Mouse (Mus musculus) C2C12 (cell line): ENCODE measurements around the gene Usp50. TPM values are rescaled to one million over a fixed set of nuclear protein-coding genes. Genes with fewer than 3 reads are reported as not detected.

ENCODE experiments used
- H3K27me3 ChIP-seq: one replicate; pipeline ENCODE4 v1.6.1; 2011; ENCODE audit not compliant: control insufficient read depth, insufficient read depth, insufficient read length
- H3K36me3 ChIP-seq: one replicate; pipeline ENCODE4 v1.6.1; 2011; ENCODE audit not compliant: control insufficient read depth, insufficient read depth
- H3K4me3 ChIP-seq: one replicate; pipeline ENCODE4 v1.5.1; 2011; ENCODE audit warnings: mild to moderate bottlenecking, control low read depth; ENCODE audit not compliant: poor library complexity, insufficient read depth, severe bottlenecking
- H3K79me2 ChIP-seq: one replicate; pipeline ENCODE4 v1.6.1; 2011; ENCODE audit not compliant: control insufficient read depth, insufficient read depth
- H3K79me3 ChIP-seq: one replicate; pipeline ENCODE4 v1.6.1; 2011; ENCODE audit warnings: low read depth, control low read depth
- H3ac ChIP-seq: one replicate; pipeline ENCODE3; 2011; ENCODE audit warnings: low read depth; ENCODE audit not compliant: control insufficient read depth, insufficient read length
- CEBPB ChIP-seq: IDR thresholded peaks from one replicate; pipeline ENCODE4 v1.6.1; 2011; ENCODE audit warnings: low read depth, mild to moderate bottlenecking, control low read depth, moderate library complexity
- CTCF ChIP-seq: IDR thresholded peaks from one replicate; pipeline ENCODE4 v1.5.1; 2011; ENCODE audit not compliant: control insufficient read depth, insufficient read depth, insufficient read length
- FOSL1 ChIP-seq: IDR thresholded peaks from one replicate; pipeline ENCODE4 v1.8.0; 2011; ENCODE audit warnings: mild to moderate bottlenecking, low read length; ENCODE audit not compliant: poor library complexity, insufficient read depth, severe bottlenecking
- MAX ChIP-seq: IDR thresholded peaks from one replicate; pipeline ENCODE4 v1.6.1; 2011; ENCODE audit warnings: mild to moderate bottlenecking, control low read depth
- MYOD1 ChIP-seq: IDR thresholded peaks from one replicate; pipeline ENCODE4 v1.6.1; 2011; ENCODE audit warnings: low read depth; ENCODE audit not compliant: control insufficient read depth, insufficient read length
- MYOG ChIP-seq: IDR thresholded peaks from one replicate; pipeline ENCODE4 v1.6.1; 2011; ENCODE audit not compliant: control insufficient read depth, insufficient read length; ENCODE audit errors: extremely low read depth
- USF1 ChIP-seq: IDR thresholded peaks from one replicate; pipeline ENCODE4 v1.6.1; 2011; ENCODE audit warnings: low read depth, mild to moderate bottlenecking, control low read depth, moderate library complexity
- polyA plus RNA-seq: library from polyadenylated mRNA; unstranded; fragments of >200 nt; fragmentation: generic; extraction: Trizol; gene quantifications from one replicate; pipeline ENCODE4 v1.2.1, GENCODE M21; 2012; ENCODE audit warnings: missing spikeins

The Usp50 gene
- polyA plus RNA-seq, 1 experiment, result 0.78 TPM

DNA sequence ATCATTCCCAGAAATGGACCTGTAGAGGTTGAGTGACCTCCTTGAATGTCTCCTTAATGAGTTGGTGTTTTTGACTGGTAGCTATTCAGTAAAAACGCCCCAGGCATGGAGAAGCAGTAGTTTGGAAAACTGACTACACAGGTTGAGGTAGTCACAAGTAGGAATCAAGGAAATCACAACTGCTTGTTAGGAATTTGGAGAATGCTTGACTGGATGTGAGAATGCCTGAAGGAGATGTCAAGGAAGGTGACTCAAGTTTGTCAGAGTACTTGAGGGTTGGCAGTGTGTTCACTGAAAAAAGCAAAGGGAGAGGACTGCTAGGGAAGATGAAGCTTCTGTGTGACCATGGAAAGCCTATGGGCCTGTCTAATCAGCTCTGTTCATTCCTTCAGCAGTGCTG lies 105.9 kb downstream of the Usp50 start:
- no peak overlapping the region for H3K4me3 ChIP-seq
- no peaks in the 10 kb centered on the region for H3K27me3 ChIP-seq
- TF ChIP-seq MYOD1, result no peak
- no peak for TF ChIP-seq FOSL1
- TF ChIP-seq CEBPB, result no peak
- TF ChIP-seq CTCF, result no peak
- TF ChIP-seq MYOG, result no peak
- TF ChIP-seq MAX, result no peak
- no peak for TF ChIP-seq USF1
- peaks cover 73% of the 10 kb centered on the region for H3K79me3 ChIP-seq
- H3K79me2 ChIP-seq, result peaks cover 93% of the 10 kb centered on the region
- no peak overlapping the region for H3ac ChIP-seq
- peaks cover 14% of the 10 kb centered on the region for H3K36me3 ChIP-seq

DNA sequence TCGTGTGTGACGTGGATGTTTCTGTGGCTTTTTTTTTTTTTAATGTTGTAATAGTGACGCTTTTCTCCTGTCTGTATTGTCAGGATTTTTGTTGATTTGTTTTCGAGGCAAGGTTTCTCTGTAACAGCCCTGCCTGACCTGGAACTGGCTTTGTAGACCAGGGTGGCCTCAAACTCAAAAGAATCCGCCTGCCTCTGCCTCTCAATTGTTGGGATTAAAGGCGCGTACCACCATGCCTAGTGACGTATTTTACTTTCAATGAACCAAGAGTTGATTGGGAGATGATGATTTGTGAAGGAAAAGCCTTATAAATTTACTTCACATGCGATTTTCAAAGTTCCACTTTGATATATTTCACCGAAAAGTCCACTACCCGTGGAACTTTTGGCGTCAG lies 107.2 kb downstream of the Usp50 start, which contains the start of gene Gabpb1:
Gene Gabpb1, minus strand, starts transcription at position 216 of the 394 bp plus-strand sequence.
- TF ChIP-seq FOSL1 (no peak), MYOG (no peak), MAX (no peak), USF1 (no peak), MYOD1 (no peak), CTCF (no peak)
- Histone ChIP-seq H3K4me3 (peak within 1 kb of the TSS; percentile 81), H3K36me3 (peaks cover 8% of the 10 kb centered on the region), H3K79me2 (peaks cover 93% of the 10 kb centered on the region), H3K79me3 (peaks cover 78% of the 10 kb centered on the region), H3K27me3 (no peaks in the 10 kb centered on the region), H3ac (peak within 1 kb of the TSS; percentile 84)

DNA sequence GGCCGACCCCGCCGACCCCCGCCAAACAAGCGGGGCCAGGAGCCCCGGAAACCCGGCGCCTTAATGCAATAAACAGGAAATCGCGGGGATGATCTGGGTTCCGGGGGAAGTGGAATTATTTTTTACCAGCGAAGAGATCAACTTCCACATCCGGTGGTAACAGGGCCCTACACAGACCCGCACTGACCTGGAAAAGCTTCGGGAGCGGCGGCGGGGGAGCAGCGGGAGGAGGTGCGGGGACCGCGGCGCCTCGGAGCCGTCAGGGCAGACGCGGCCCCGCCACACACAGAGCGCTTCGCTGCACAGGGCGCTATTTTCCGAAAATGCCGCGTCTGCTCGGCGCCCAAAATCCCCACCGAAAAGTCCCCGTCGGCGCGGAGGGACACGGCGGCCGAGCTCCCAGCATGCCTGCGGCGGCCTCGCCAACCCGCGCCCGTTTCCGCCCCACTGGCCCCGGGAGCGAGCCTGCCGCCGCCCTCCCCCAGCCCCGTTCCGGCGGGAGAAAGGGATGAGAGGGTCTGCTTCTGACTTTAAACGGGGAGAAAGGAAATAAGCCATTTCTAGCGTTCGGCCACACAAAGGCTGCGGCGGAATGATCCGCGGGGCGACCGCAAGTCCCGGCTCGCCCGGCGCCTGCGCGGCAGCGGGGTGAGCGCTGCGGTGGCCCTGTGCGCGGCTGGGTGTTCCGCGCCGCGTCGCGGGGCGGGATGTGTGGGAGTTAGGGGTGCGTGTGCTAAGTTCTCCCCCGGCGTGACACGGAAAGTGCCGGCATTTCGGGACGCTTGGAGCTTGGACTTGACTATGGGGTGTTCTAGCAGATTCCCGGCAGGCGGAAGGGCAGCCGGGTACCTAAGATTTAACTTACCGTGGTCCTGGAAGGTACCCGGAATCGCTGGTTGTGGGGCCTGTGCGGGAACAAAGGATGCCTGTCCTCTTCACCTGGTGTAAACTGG lies 107.8 kb downstream of the Usp50 start:
- H3K27me3 ChIP-seq, result no peaks in the 10 kb centered on the region
- TF ChIP-seq MAX (peak; percentile 39), MYOD1 (no peak)
- H3K36me3 ChIP-seq, result peaks cover 8% of the 10 kb centered on the region
- peak overlapping the region; percentile 81 for H3K4me3 ChIP-seq
- H3K79me3 ChIP-seq, result peaks cover 80% of the 10 kb centered on the region
- H3K79me2 ChIP-seq, result peaks cover 95% of the 10 kb centered on the region
- peak overlapping the region; percentile 84 for H3ac ChIP-seq

DNA sequence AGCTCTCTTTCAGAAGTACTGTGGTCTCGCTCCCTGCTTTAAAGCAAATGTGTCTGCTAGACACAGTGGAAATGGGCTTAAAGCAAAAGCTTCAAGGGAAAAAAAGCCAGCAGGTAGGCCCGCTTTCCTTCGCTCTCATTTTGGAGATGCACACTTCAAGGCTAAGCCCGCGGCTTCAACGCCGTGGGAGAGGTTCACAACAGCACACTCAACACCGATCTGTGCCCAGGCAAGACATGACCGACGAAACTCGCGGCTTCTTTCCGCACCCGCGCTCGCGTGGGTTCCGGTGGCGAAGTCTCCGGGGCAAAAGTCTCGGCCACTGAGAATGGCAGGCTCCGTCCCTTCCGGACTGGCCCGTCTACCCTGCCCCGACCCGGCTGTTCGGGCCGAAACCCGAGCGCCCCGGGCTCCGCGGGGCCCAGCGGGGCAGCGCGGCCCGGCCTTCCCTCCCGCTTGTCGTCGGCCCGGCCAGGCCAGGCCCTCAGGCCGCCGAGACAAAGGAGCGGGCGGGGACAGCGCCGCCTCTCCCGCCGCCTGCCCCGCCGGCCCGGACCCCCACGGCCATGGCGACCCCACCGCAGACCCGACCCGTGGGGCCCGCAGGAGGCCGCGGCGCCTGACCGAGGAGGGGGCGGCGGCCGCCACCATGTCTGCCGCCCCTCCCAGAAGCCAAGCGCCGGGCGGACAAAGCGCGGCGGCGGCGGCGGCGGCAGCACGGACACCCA lies 108.7 kb downstream of the Usp50 start:
- Histone ChIP-seq H3K79me3 (peaks cover 84% of the 10 kb centered on the region), H3K36me3 (peaks cover 8% of the 10 kb centered on the region), H3ac (peak overlapping the region; percentile 84), H3K27me3 (no peaks in the 10 kb centered on the region), H3K4me3 (peak overlapping the region; percentile 81), H3K79me2 (peaks cover 95% of the 10 kb centered on the region)
- no peak for TF ChIP-seq MAX
- TF ChIP-seq CEBPB, result no peak
- TF ChIP-seq MYOG, result no peak
- no peak for TF ChIP-seq FOSL1
- no peak for TF ChIP-seq MYOD1
- TF ChIP-seq CTCF, result no peak
- TF ChIP-seq USF1, result no peak

DNA sequence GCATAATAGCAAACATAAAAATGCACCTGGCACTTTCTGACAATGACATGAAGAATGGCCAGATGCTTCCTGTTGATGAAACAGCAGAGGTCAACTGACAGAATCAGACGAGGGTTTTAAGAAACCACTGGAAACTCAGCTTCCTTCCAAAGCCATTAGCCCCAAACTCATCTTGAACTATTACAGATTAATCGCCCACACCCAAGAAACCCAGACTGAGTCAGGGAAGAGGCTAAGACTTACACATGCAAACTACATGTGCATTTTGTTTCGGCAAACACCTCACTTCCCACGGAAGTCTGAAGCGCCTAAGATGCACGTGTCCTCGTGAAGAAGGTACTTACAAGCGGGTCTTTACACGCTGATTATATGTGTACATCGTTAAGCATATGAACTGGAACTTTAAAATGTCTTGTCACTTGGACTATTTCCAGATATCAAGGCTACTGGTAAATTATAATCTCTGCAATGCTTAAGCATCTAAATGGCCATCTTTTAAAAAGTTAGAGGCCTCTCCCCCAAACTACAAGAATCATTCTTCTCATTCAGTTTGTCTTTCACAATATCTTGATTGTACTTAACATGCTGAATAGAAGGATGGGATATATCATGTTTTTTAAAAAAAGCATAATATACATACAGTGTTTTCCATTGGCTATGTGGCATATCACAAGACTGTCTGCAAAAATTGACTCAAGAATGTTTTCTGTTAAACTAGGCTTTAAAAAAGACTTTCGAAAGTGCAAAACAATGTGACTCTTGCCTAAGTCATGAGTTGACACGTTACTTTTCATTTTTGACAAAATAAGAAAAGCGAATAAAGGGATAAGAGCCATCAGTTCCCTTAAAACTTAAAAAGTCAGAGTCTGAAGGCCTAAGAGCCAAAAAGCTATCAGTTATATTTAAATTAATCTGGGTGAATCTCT lies 109.7 kb downstream of the Usp50 start:
- peaks cover 8% of the 10 kb centered on the region for H3K36me3 ChIP-seq
- H3K79me3 ChIP-seq, result peaks cover 87% of the 10 kb centered on the region
- TF ChIP-seq USF1 (no peak), MYOD1 (no peak), CEBPB (no peak), MAX (no peak), FOSL1 (no peak), MYOG (no peak), CTCF (no peak)
- peak overlapping the region; percentile 81 for H3K4me3 ChIP-seq
- peak overlapping the region; percentile 35 for H3ac ChIP-seq
- H3K27me3 ChIP-seq, result no peaks in the 10 kb centered on the region
- peaks cover 100% of the 10 kb centered on the region for H3K79me2 ChIP-seq
